Mouse (Mus musculus) hindbrain, postnatal 0 days (tissue): Measurements from ENCODE around the gene Fam20c. TPM values are rescaled to one million over a fixed set of nuclear protein-coding genes. Genes with fewer than 3 reads are reported as not detected.

Experiments
- ATAC-seq: fragments of 200-750 bp; cut with Nextera tagmentation; 2 replicates; pipeline ENCODE4 v1.8.0; 2017; ENCODE audit warnings: mild to moderate bottlenecking, moderate TSS enrichment, moderate library complexity
- DNase-seq: peaks from one replicate; pipeline ENCODE4 v3.0.0-alpha.2; 2015; ENCODE audit warnings: low spot score
- H3K27ac ChIP-seq: fragments of 300-500 bp; sonication (generic); 2 replicates; pipeline ENCODE4 v1.5.1; 2014; ENCODE audit warnings: mild to moderate bottlenecking
- H3K27me3 ChIP-seq: fragments of 300-500 bp; sonication (generic); 2 replicates; pipeline ENCODE4 v1.6.1; 2014; ENCODE audit warnings: low read length, mixed read lengths; ENCODE audit not compliant: insufficient read depth
- H3K36me3 ChIP-seq: fragments of 300-500 bp; sonication (generic); 2 replicates; pipeline ENCODE4 v1.6.1; 2014; ENCODE audit warnings: low read length, mixed read lengths; ENCODE audit not compliant: insufficient read depth
- H3K4me1 ChIP-seq: fragments of 300-500 bp; sonication (generic); 2 replicates; pipeline ENCODE4 v1.6.1; 2014; ENCODE audit warnings: antibody characterized with exemption, low read length, mixed read lengths; ENCODE audit not compliant: insufficient read depth
- H3K4me2 ChIP-seq: fragments of 300-500 bp; sonication (generic); 2 replicates; pipeline ENCODE4 v1.6.1; 2014; ENCODE audit warnings: low read depth, mild to moderate bottlenecking, low read length, moderate library complexity, mixed read lengths
- H3K4me3 ChIP-seq: fragments of 300-500 bp; sonication (generic); 2 replicates; pipeline ENCODE4 v1.5.1; 2014; ENCODE audit warnings: low read length
- H3K9ac ChIP-seq: fragments of 300-500 bp; sonication (generic); replicated peaks from 2 replicates; pipeline ENCODE4 v1.6.1; 2014; ENCODE audit warnings: mild to moderate bottlenecking, low read length, moderate library complexity, mixed read lengths
- H3K9me3 ChIP-seq: fragments of 300-500 bp; sonication (generic); 2 replicates; pipeline ENCODE4 v1.6.1; 2016; ENCODE audit warnings: low read length, mixed read lengths
- CTCF ChIP-seq: IDR thresholded peaks from 2 replicates; pipeline ENCODE4 v1.5.1; 2016; ENCODE audit warnings: antibody characterized with exemption, control low read depth, low read depth
- WGBS: fragments of 180-500 bp; shearing (Covaris S2); extraction: QIAGEN DNeasy Blood & Tissue Kit; methylation state at CpG from one replicate; pipeline ENCODE4 v1.1.7; 2014; 5-methylcytosine and 5-hydroxymethylcytosine counted together
- polyA plus RNA-seq: library from polyadenylated mRNA; unstranded; fragments of >200 nt; fragmentation: Nextera tagmentation; extraction: Ambion mirVana; gene quantifications from 2 replicates; pipeline ENCODE4 v1.2.1, GENCODE M21; 2015
- total RNA-seq: library from RNA; depleted of rRNA; stranded (reverse); fragments of >200 nt; gene quantifications from 2 replicates; pipeline ENCODE4 v1.2.3, GENCODE M21; 2014; rRNA removed

The Fam20c gene
- 96.4 and 99.4 TPM in 2 replicates for total RNA-seq
- polyA plus RNA-seq = 52.5 and 53.9 TPM in 2 replicates

DNA sequence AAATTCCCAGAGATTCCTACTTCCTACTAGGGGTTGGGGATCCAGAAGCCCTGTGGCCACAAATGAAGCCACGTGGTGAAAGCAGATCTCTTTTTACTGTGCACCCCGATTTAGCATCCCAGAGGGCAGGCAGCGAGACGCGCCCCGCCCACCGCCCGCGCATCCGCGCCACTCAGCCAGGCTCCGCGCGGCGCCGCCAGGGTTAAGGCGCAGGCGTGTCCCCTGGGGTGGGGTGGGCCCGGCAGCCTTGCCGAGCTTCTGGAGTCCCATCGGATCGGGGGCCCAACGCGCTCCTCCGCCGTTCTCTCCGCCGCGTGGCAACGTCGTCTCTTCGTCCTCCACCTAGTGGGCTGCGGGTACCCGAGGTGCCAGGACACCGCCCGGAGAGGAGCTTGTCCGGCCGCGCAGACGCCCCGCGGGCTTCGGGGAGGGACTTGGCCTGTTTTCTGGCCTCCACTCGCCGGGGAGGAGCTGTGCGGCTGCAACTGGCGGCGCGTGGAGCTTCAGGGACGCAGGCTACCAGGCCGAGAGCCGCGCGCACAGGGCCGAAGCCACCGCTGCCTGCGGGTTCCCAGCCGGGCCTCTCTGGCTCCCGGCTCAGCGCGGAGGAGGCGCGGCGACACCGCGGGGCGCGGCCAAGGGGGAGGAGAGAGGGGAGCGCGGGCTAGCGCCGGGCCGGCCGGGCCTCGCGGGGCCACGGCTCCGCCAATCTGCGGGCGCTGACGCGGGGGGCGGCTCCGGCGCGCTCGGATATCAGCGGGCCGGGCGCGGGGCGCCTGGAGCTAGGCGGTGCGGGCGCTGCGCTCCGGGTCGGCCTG is at the start of gene Fam20c:
TSS of gene Fam20c (plus strand) at position 212 of the 818 bp plus-strand sequence.
- Histone ChIP-seq H3K4me1 (peaks cover 27% of the 10 kb centered on the region), H3K4me2 (peak within 1 kb of the TSS; percentile 92), H3K27me3 (no peaks in the 10 kb centered on the region), H3K36me3 (0 out of 2 replicates have a peak, but pooled peaks cover 2% of the 10 kb centered on the region), H3K4me3 (peak within 1 kb of the TSS; percentile 58), H3K27ac (peak within 1 kb of the TSS; percentile 97), H3K9ac (peak within 1 kb of the TSS; percentile 76), H3K9me3 (no peaks in the 10 kb centered on the region)
- TF ChIP-seq CTCF = 0 out of 2 replicates have a peak, but pooled peaks have one; percentile 20
- peak; percentile 90 for DNase-seq
- WGBS = 2% methylated on average over 80 of the region's 98 CpGs
- peak; percentile 85 for ATAC-seq

DNA sequence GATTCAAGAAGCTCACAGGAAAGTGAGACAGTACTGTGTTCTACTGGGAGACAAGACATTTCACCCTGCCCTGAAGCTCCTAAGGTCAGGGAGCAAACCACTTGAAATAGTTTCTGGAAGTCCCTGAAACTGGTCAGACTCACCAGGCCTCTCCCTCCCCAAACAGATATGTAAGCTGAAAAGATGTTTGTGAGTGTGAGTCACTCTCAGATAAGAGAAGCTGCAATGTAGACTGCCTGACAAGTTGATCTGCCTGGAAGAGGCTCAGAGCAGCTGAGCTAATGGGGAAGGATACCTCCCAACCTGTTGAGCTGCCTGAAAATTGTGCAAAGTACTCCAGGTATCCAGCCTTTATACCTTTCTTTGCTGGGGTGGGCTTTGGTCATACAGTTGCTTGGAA is 46.9 kb upstream of the Fam20c start:
- H3K36me3 ChIP-seq = no peaks in the 10 kb centered on the region
- no peaks in the 10 kb centered on the region for H3K9me3 ChIP-seq
- H3K27me3 ChIP-seq = no peaks in the 10 kb centered on the region
- no peak for TF ChIP-seq CTCF
- no peak overlapping the region for H3K9ac ChIP-seq
- H3K4me3 ChIP-seq = no peak overlapping the region
- H3K4me2 ChIP-seq = no peak overlapping the region
- DNase-seq (no peak), ATAC-seq (no peak)
- no peaks in the 10 kb centered on the region for H3K4me1 ChIP-seq
- no peak overlapping the region for H3K27ac ChIP-seq

GRCm38 (mm10) chr5:138708591-138708990 is 45.7 kb upstream of the Fam20c start:
- Histone ChIP-seq H3K9ac (no peak overlapping the region), H3K27me3 (no peaks in the 10 kb centered on the region), H3K4me3 (no peak overlapping the region), H3K27ac (no peak overlapping the region), H3K36me3 (no peaks in the 10 kb centered on the region), H3K4me1 (no peaks in the 10 kb centered on the region), H3K9me3 (no peaks in the 10 kb centered on the region), H3K4me2 (no peak overlapping the region)
- ATAC-seq (no peak), DNase-seq (no peak)
- TF ChIP-seq CTCF = no peak

DNA sequence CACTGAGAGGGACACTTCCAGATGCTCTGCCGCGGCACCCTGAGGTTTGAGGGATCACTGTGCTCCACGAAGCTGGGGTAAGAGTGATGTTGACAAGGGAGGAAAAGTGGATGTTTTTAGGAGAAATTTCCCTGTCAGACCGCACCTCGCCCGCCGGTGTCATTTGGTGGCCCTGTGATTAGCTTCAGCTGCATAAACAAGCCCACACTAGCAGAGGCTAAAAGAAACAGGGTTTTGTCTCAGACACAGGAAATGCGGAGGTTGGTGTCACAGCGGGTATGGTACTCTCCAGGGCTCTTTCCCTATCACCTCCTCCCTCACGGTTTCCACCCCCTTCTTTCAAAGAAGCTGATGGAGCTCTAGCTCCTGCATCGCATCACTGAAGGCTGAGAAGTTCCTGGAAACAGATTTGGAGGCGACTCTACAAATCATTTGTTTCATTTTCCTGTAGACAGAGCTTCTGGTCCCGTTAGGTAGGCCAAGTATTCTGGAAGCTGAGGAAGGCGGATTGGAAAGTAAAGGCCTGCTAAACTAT is 38.7 kb upstream of the Fam20c start:
- H3K9ac ChIP-seq = no peak overlapping the region
- WGBS = 48% methylated on average over 14 of the region's 14 CpGs
- no peak overlapping the region for H3K4me3 ChIP-seq
- H3K36me3 ChIP-seq = no peaks in the 10 kb centered on the region
- no peaks in the 10 kb centered on the region for H3K4me1 ChIP-seq
- H3K9me3 ChIP-seq = no peaks in the 10 kb centered on the region
- no peaks in the 10 kb centered on the region for H3K27me3 ChIP-seq
- no peak for ATAC-seq
- no peak for TF ChIP-seq CTCF
- DNase-seq = no peak
- no peak overlapping the region for H3K4me2 ChIP-seq
- H3K27ac ChIP-seq = no peak overlapping the region

DNA sequence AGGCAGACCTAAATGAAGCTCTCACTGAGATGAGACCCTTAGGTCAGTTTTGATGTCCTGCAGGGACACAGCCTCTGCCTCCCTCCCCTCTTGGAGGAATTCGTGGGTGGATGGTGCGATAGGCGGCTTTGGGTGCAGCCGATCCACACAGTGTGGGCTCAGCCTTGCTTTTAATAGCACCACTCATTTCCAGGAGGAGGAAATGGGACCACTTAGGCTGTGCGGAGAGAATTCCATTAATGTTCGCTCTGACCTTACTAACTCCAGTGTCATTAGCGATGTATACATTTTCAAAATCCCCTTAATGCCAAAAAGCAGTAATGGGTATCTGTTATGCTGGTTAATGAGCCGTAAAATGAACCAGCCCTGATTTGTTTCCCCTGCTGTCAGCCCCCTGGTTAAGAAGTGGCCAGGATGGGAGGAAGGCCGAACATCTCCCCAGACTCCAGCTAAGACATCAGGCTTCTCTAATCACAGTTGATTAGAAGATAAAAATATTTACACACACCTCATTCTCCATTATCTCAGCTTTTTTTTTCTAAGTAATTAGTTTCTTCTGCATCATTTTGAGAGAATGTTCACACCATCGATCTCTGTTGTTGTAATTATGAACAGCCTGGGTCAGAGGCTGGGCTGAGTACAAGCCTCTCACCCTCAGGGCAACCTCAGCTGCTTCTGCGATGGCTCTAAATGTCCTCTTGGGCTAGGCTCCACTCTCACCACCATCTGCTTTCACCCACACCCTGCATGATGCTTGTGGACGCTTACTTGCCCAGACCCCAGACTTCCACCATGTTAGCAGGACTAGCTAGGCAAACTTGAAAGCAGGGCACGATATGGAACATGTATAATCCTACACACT is 33.8 kb upstream of the Fam20c start:
- H3K4me2 ChIP-seq = no peak overlapping the region
- H3K9me3 ChIP-seq = no peaks in the 10 kb centered on the region
- no peaks in the 10 kb centered on the region for H3K27me3 ChIP-seq
- TF ChIP-seq CTCF = no peak
- no peaks in the 10 kb centered on the region for H3K4me1 ChIP-seq
- no peaks in the 10 kb centered on the region for H3K36me3 ChIP-seq
- H3K27ac ChIP-seq = no peak overlapping the region
- DNase-seq (peak; percentile 12), ATAC-seq (no peak)
- no peak overlapping the region for H3K4me3 ChIP-seq
- 54% methylated on average over 13 of the region's 13 CpGs for WGBS
- no peak overlapping the region for H3K9ac ChIP-seq

- ATAC-seq (no peak), DNase-seq (no peak)
- Histone ChIP-seq H3K9ac (no peak overlapping the region), H3K27me3 (no peaks in the 10 kb centered on the region), H3K4me1 (no peaks in the 10 kb centered on the region), H3K36me3 (no peaks in the 10 kb centered on the region), H3K4me3 (no peak overlapping the region), H3K9me3 (no peaks in the 10 kb centered on the region), H3K4me2 (no peak overlapping the region), H3K27ac (no peak overlapping the region)
- TF ChIP-seq CTCF = no peak
- 87% methylated on average over 5 of the region's 5 CpGs for WGBS
These were observed 29.9 kb upstream of the Fam20c start for GRCm38 (mm10) chr5:138724417-138724816.
